Mouse (Mus musculus) embryo, embryonic 10 days (tissue): ENCODE measurements around the gene Irf6.

Source experiments
- DNase-seq: peaks from one replicate; pipeline ENCODE4 v3.0.0-alpha.2; 2015; ENCODE audit warnings: low spot score

Gene Irf6

DNA sequence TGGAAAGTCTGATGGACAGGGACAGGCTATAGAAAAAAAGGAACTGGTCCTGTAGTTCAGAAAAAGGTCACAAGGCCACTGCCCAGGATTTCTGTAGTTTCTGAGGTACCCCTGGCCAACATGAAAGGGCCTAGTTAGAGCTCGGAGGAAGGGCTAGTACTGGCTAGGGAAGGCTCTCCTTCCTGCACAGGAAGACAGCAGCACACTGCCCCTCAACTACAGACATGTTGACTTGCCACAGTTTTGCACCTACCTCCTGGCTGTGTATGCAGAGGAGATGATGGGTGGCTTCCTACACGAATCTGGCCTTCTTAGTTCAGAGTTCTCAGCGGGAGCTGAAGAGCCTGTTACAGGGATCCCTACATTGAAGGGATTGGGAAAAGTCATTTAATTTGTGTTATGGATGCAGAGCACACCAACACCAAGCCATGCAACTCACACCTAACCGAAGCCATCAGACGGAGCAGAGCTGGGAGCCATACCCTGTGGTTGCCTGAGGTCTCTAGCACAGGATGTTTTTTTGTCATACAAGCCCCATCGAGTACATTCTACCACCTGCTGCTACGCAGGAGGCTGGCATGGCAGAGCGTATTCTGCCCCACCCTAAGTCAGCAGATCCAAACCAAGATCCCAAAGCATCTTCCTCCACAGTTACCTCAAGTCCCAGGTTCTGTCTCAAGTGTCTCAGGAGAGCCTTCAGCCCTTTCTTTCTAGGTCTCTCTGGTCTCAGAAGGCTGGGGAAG lies 47.9 kb downstream of the Irf6 start:
- no peak for DNase-seq

DNA sequence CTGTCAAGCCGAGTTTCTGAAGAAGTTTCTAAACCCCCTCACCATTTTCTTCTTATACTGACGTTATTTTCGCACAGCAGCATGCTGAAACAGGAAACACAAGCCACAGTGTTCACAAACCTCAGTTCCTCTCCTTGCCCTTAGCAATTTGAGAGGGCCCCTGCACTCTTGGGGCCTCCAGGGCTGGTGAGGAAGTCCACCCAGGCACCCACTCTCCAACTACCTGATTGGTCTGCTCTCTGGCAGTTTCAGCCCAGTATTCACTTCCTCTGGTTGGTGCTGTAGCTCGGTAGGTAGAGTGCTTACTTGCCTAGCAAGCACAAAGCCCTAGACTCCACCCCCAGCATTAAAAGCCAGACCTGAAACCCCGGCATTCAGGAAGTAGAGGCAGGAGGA lies 48.5 kb downstream of the Irf6 start, which contains the start of gene Traf3ip3:
Gene Traf3ip3, minus strand, starts transcription at position 321 of the 396 bp plus-strand sequence.
- no peak for DNase-seq

DNA sequence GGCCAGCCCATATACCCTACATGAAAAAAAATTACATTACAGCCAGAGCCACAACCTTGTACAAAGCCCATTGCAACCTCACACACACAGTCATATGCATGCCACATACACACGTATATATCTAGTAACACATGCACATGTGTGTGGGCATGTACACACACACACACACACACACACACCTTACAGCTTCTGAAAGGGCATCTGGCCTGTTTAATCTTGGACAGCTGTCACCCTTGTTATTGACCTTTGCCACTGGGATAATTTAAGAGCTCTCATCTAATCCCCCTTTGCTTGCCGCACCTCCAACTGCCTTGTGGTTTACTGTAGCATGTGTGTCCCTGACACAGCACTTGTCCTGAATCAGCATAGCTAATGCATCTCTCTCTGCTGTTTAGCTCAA lies 50.9 kb downstream of the Irf6 start:
- DNase-seq, result no peak

DNA sequence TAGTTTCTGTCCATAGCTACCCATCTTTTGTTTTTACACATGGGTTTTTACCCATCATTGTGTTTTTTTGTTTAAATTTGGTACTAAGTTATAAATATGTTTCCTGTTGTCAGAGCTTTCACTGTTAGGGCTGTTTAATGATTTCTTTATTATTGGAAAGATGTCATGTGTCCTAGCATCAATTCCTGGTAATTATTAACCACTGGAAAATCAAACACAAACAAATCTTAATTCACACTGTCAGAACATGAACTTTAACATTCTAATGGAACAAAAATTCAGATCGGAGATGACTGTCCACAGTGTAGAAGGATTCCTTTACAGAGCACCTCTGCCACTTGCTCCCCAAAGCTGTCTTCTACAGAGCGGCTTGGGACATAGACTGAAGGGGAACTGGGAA lies 52.5 kb downstream of the Irf6 start:
- no peak for DNase-seq

DNA sequence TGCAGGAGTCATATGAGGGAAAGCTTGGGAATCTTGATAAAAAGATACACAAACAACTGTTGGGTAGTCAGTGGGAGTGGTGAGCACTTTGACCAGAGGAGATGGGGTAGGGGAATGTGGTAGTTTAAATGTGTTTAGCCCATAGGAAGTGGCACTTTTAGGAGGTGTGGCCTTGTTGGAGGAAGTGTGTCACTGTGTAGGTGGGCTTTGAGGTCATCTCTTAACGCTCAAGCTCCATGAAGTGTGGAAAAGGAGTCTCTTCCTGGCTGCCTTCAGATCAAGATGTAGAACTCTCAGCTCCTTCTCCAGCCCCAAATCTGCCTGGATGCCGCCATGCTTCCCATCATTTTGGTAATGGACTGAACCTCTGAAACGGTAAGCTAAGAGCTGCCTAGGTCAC lies 54.6 kb downstream of the Irf6 start, which contains the start of gene Lamb3:
Gene Lamb3, plus strand, starts transcription at position 197 of the 400 bp plus-strand sequence.
- DNase-seq, result no peak

DNA sequence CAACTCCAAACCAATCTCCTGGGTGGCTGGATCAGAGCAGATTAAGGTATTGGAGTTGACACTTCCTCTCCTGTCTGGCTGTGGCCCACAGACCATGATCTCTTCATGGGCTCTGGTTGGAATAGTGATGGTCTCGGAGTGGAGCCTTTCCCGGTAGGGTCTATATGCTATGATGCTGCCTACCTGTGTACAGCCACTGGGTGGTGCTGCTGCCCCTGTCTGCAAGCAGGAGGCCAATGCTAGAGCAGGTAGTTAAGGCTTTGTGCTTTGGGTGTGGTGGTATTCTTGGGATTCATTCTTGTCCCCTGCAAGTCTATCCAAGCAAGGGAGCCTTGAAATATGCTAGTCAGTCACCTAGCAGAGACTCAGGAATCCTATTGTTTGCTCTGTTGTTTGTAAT lies 55.3 kb downstream of the Irf6 start:
- DNase-seq, result peak; percentile 65

DNA sequence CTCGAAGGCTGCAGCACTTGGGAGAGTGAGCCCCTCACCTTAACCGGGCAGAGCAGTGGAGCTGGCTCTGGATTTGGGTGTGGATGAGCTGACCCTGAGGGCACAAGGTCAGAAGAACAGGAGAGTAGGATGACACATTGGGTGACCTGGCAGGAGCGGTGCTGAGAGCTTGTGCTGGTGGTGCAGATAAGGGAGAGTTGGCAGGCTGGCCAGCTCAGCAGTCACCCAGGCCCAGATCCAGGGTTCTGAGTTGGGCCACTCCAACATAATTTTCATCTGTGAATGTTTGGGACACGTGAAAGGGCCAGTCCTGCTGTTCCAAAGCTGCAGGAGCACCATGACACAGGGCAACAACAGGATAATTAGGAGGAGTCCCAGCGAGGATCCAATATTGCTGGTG lies 58.5 kb downstream of the Irf6 start:
- no peak for DNase-seq

DNA sequence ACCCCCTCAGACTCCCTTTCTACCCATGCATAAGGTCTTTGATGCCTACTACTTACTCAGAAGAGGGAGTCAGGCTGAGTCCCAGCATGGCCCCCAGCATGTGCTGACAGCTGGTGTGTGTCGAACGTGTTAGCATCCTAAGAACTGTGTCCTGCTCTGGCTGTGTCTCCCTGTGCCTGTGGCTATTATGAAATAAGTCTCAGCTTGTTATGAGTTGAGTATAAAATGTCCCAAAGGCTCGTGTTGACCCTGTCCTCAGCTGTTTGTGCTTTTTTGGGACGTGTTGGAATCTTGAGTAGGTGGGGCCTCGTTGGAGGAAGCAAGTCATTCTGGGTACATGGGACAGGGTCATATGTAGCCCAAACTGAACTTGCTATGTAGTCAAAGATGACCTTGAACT lies 61.1 kb downstream of the Irf6 start:
- DNase-seq, result no peak

DNA sequence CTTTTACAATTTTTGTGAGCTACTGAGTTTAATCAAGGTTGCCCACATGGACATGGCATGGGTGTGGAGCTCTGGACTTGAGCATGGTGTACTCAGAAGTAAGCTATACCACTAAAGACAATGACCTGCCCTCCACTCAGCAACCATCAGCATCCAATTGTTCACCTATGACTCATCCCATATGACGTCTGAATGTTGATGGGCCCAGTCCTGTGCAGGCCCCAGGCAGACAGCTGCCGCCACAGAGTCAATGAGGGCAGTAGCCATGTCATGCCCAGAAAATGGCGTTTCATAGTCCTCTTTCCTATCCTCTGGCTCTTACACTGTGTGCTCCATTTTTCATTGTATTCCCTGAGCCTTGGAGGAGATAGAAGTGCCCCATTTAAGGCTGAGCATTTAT lies 63.1 kb downstream of the Irf6 start:
- DNase-seq, result no peak

DNA sequence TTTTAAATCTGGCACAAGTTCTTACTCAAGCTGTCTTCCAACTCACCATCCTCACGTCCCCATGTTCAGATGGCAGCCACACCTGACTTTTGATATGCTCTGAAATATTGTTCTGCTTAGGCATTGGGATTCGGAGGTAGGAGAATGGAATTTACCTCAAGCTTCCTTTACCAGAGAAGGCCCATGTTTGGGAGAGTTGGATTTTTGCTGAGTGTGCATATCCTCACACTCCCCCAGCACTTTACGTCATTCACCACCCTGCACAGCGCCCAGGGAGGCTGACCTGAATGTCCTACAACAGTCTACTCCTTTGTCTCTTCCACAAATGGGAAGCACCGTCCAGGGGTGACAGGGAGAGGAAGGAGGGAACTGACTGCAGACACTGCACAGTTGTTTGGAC lies 67.5 kb downstream of the Irf6 start:
- no peak for DNase-seq
